Comparison of ENCODE assay signal across 12 mouse cellular contexts in the genomic region with DNA sequence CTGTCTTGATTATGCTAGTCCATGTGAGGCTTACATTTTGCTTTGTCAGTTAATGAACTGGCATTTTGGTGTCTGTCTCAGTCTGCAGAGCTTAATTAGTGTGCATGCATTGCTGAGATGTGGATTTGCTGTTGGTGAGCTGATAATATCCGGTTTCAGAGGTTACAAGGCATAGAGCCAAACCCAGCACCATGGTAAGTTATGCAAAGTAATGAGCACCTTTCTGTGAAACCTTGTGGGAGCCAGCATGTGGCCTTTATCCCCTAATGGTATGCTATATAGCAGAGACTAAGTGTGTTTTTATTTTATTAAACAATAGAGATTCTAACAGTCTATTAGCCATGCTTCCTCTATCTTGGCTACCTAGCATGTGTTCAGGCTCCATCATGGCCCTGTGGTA.
"Had no signal": no experiment of that assay in that cellular context is flagged by ENCODE, and none has a peak within 500 bp of the region (broad histone marks: within the 10 kb centered on the region; RNA-seq: fewer than 3 reads in every experiment).

No protein-coding gene starts in this region.

- H3K36me3 ChIP-seq: limb, embryonic 13.5 days; neural tube, embryonic 12.5 days; stomach, embryonic 15.5 days had no signal

- H3K27ac ChIP-seq: limb, embryonic 13.5 days; liver, embryonic 14.5 days; neural tube, embryonic 12.5 days; stomach, embryonic 15.5 days had no signal

- H3K4me1 ChIP-seq: limb, embryonic 13.5 days; neural tube, embryonic 12.5 days; stomach, embryonic 15.5 days had no signal

- H3K4me3 ChIP-seq: limb, embryonic 13.5 days; neural tube, embryonic 12.5 days; stomach, embryonic 15.5 days had no signal

- DNase-seq: kidney, adult 8-10 months; kidney, postnatal 25 days; lung, adult 18-20 months; retina, postnatal 1 day; right cerebral cortex, postnatal 4 days; spleen, adult 18-20 months; thymus, adult 2 months; thymus, postnatal 25 days had no signal

- H3K9ac ChIP-seq: limb, embryonic 13.5 days; liver, embryonic 14.5 days; neural tube, embryonic 12.5 days; stomach, embryonic 15.5 days had no signal

- H3K9me3 ChIP-seq: limb, embryonic 13.5 days; neural tube, embryonic 12.5 days; stomach, embryonic 15.5 days had no signal

- H3K4me2 ChIP-seq: limb, embryonic 13.5 days; neural tube, embryonic 12.5 days; stomach, embryonic 15.5 days had no signal

- H3K27me3 ChIP-seq: limb, embryonic 13.5 days; neural tube, embryonic 12.5 days; stomach, embryonic 15.5 days had no signal
